Mouse (Mus musculus) cerebellum, adult 2 months (tissue): ENCODE data around the gene Med16. TPM values are rescaled to one million over a fixed set of nuclear protein-coding genes. Genes with fewer than 3 reads are reported as not detected.

ENCODE experiments used
- DNase-seq, 2 experiments: peaks; one replicate each; pipeline ENCODE4 v3.0.0; 2021
- H3K27ac ChIP-seq: fragments of 200-500 bp; 2 replicates; pipeline ENCODE4 v1.5.1; 2012; ENCODE audit warnings: low read length, control low read depth, inconsistent platforms; ENCODE audit not compliant: insufficient read depth
- H3K27me3 ChIP-seq: fragments of 200-500 bp; 2 replicates; pipeline ENCODE4 v1.6.1; 2012; ENCODE audit warnings: inconsistent platforms, mild to moderate bottlenecking, low read length, moderate library complexity; ENCODE audit not compliant: control insufficient read depth, insufficient read depth
- H3K4me1 ChIP-seq: fragments of 200-500 bp; 2 replicates; pipeline ENCODE4 v1.6.1; 2011; ENCODE audit warnings: low read length; ENCODE audit not compliant: control insufficient read depth, insufficient read depth
- H3K4me3 ChIP-seq: fragments of 200-500 bp; replicated peaks from 2 replicates; pipeline ENCODE3; 2011; ENCODE audit warnings: mild to moderate bottlenecking, low read depth, low read length, control low read depth; ENCODE audit not compliant: insufficient read depth
- CTCF ChIP-seq: fragments of 200-500 bp; IDR thresholded peaks from 2 replicates; pipeline ENCODE4 v1.5.1; 2011; ENCODE audit warnings: low read depth, mild to moderate bottlenecking, control low read depth, low read length, moderate library complexity, borderline replicate concordance; ENCODE audit not compliant: insufficient read depth
- POLR2A ChIP-seq: fragments of 200-500 bp; IDR thresholded peaks from 2 replicates; pipeline ENCODE4 v1.6.1; 2011; ENCODE audit warnings: low read length, control low read depth, borderline replicate concordance; ENCODE audit not compliant: insufficient read depth
- WGBS: fragments of 180-500 bp; shearing (Covaris S2); methylation state at CpG from one replicate; pipeline ENCODE4 v1.1.7; 2018; 5-methylcytosine and 5-hydroxymethylcytosine counted together
- polyA plus RNA-seq: library from polyadenylated mRNA; depleted of rRNA; stranded (reverse); fragments of >200 nt; gene quantifications from 2 replicates; pipeline ENCODE4 v1.2.3, GENCODE M21; 2012

The Med16 gene
- polyA plus RNA-seq, 1 experiment: 46.5 TPM

DNA sequence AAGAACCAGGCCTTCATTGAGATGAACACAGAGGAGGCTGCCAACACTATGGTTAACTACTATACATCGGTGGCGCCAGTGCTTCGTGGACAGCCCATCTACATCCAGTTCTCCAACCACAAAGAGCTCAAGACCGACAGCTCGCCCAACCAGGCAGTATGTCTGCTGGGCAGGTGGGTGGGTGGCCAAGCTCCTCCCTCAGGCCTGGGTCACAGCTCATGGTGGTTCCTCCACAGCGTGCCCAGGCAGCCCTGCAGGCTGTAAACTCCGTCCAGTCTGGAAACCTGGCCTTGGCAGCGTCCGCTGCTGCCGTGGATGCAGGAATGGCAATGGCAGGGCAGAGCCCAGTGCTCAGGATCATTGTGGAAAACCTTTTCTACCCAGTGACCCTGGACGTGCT, 49.6 kb downstream of the Med16 start:
- no peaks in the 10 kb centered on the region for H3K27me3 ChIP-seq
- TF ChIP-seq POLR2A (no peak), CTCF (no peak)
- WGBS: 16% methylated on average over 11 of the region's 11 CpGs
- no peak overlapping the region for H3K27ac ChIP-seq
- peaks cover 58% of the 10 kb centered on the region for H3K4me1 ChIP-seq
- DNase-seq: peak in 1 of 2 experiments; percentile 27
- no peak overlapping the region for H3K4me3 ChIP-seq

DNA sequence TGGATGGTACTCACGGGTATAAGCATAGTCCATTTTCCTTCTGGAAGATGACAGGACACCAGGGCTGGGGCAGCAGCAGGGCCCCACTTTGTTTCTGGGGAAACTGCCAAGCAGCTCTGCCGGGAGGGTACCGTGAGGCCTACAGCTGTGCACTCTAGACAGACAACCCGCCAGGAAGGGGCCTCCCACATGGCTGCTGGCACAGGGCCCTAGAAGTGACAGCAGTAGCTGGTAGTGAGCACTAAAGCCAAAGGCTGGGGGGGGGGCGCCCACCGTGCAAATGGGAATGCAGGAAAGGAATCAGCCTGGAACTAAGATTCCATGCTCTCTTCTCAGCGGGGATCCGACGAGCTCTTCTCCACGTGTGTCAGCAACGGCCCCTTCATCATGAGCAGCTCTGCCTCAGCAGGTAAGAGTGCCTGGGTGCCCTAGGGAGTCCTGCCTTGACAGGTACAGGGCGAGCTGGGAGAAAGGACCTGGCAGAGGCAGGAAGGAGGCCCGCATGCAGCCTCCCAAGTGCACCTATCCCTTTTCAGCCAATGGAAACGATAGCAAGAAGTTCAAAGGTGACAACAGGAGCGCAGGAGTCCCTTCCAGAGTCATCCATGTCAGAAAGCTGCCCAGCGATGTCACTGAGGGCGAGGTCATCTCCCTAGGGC, 50.2 kb downstream of the Med16 start:
- H3K4me1 ChIP-seq: peaks cover 58% of the 10 kb centered on the region
- no peak overlapping the region for H3K4me3 ChIP-seq
- TF ChIP-seq POLR2A (no peak), CTCF (no peak)
- H3K27me3 ChIP-seq: no peaks in the 10 kb centered on the region
- peak; percentile 61 to 62 for DNase-seq
- H3K27ac ChIP-seq: no peak overlapping the region
- 17% methylated on average over 17 of the region's 17 CpGs for WGBS

DNA sequence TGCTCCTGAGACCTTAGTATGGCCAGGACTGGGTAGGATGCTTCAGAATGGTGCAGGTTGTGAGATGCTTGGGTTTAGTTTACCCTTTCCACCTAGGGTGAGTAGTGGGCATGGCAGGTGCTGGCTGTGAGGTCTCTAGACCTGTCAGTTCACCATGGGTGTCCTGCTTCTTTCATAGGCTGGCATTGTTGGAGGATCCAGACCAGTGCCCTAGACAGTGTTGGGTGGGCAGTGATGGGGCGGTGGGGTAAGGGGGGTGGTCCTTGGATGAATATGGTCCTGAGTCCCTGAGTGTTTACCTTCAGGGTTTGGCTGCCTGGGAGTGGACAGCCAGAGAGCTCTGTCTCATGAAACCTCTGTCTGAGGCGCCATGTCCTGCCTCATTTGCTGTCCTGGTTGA, 50.8 kb downstream of the Med16 start:
- TF ChIP-seq POLR2A (no peak), CTCF (no peak)
- H3K27me3 ChIP-seq: no peaks in the 10 kb centered on the region
- peak in 1 of 2 experiments; percentile 27 for DNase-seq
- WGBS: 39% methylated on average over 2 of the region's 2 CpGs
- H3K27ac ChIP-seq: no peak overlapping the region
- peaks cover 60% of the 10 kb centered on the region for H3K4me1 ChIP-seq
- H3K4me3 ChIP-seq: no peak overlapping the region

- peak; percentile 54 to 55 for DNase-seq
- TF ChIP-seq POLR2A (no peak), CTCF (no peak)
- H3K4me1 ChIP-seq: peaks cover 62% of the 10 kb centered on the region
- H3K4me3 ChIP-seq: peak overlapping the region; percentile 5
- no peaks in the 10 kb centered on the region for H3K27me3 ChIP-seq
- no peak overlapping the region for H3K27ac ChIP-seq
- 1% methylated on average over 4 of the region's 4 CpGs for WGBS
Observed at GRCm38 (mm10) chr10:79857452-79857811, 51.3 kb downstream of the Med16 start.

- H3K4me3 ChIP-seq: peak overlapping the region; percentile 30
- no peak overlapping the region for H3K27ac ChIP-seq
- 6% methylated on average over 7 of the region's 7 CpGs for whole genome bisulfite sequencing
- no peak for DNase-seq
- H3K4me1 ChIP-seq: peaks cover 57% of the 10 kb centered on the region
- TF ChIP-seq POLR2A (no peak), CTCF (no peak)
- H3K27me3 ChIP-seq: no peaks in the 10 kb centered on the region
Observed at GRCm38 (mm10) chr10:79856704-79857451, 51.8 kb downstream of the Med16 start.

- H3K27ac ChIP-seq: no peak overlapping the region
- WGBS: 10% methylated on average over 6 of the region's 6 CpGs
- peak overlapping the region; percentile 30 for H3K4me3 ChIP-seq
- H3K27me3 ChIP-seq: no peaks in the 10 kb centered on the region
- DNase-seq: no peak
- TF ChIP-seq CTCF: no peak
- TF ChIP-seq POLR2A: no peak
- H3K4me1 ChIP-seq: peaks cover 52% of the 10 kb centered on the region
Observed at GRCm38 (mm10) chr10:79856280-79856679, 52.4 kb downstream of the Med16 start.

- no peaks in the 10 kb centered on the region for H3K27me3 ChIP-seq
- peak in 1 of 2 experiments; percentile 51 for DNase-seq
- H3K27ac ChIP-seq: no peak overlapping the region; the same call in 1 of the 2 replicates
- TF ChIP-seq POLR2A (no peak), CTCF (no peak)
- H3K4me3 ChIP-seq: peak overlapping the region; percentile 79
- peaks cover 47% of the 10 kb centered on the region for H3K4me1 ChIP-seq
- WGBS: 1% methylated on average over 10 of the region's 10 CpGs
Observed at GRCm38 (mm10) chr10:79855558-79856184, 53.1 kb downstream of the Med16 start.
